Mouse (Mus musculus): ENCODE results near the gene Map2k5. TPM values are rescaled to one million over a fixed set of nuclear protein-coding genes. Genes with fewer than 3 reads are reported as not detected.

Gene Map2k5
- polyA plus RNA-seq, 1 experiment from 2014 or later, result 33.6 TPM

DNA sequence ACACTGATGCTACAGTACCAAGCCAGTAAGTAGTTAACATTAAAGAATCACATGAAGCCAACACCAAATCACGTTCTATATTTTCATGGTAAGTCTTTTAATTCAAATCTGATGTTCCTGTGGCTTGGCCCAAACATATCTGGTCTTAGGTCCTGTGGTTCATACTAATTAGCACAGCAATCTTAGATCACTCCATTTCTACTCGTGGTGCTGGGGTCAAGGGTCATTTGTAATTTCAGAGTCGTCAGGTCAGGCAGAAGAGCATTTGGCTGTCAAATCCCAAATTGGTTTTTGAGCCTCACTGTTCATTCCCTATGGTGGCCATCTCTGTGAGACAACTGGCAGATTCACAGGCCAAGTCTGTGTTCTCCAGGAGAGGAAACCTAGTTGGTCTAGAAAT is 174.2 kb downstream of the Map2k5 start:
- Histone ChIP-seq H3K4me1 (peaks cover 3% of the 10 kb centered on the region), H3K27me3 (no peaks in the 10 kb centered on the region), H3K4me2 (no peak overlapping the region), H3K27ac (no peak overlapping the region), H3K36me3 (peaks cover 18% of the 10 kb centered on the region), H3K9ac (no peak overlapping the region), H3K9me3 (replicated peaks) (no peaks in the 10 kb centered on the region), H3K4me3 (replicated peaks) (no peak overlapping the region)
- WGBS, result 73% methylated on average over 3 of the region's 3 CpGs
- ATAC-seq (replicated peaks; ENCODE audit: low FRiP score), result no peak

DNA sequence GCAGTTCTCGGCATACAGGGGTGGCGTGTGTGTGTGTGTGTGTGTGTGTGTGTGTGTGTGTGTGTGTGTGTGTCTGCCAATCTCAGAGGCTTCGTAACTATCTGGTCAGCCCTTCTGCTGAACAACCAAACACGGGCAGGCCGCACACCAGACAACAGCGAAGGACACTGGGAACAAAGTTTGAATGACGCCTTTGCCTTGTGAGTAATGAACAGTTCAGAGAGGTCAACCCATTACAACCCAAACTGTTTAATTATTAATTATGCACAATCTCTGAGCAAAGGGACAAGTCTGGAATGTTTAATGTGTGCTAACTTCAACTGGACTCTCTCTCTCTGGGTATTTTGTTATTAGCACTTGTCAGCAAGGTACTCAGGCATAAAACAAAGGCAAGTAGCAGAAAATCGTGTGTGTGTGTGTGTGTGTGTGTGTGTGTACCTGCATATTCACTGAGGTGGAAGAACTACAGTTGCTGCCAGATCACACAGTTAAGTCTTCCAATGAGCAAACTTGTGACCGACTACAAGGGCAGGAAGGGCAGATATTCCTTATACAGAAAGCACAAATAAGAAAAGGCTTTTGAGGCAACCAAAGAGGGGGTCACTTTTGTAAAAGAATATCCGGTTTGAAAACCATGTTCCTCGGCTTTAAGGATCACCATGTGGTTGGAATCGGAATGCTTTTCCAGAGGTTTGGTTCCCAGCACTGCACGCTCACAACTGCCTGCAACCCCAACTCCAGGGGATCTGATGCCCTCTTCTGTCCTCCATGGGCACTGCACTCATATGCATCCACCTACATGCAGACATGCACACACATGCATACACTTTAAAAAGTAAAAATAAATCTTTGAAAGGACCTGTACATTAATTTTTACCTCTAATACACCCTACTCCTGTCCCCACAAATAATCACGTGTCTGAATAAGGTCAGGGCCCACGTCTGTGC is 176.1 kb downstream of the Map2k5 start:
- peaks cover 18% of the 10 kb centered on the region for H3K36me3 ChIP-seq
- 79% methylated on average over 15 of the region's 15 CpGs for WGBS
- no peak overlapping the region for H3K9ac ChIP-seq
- ATAC-seq (replicated peaks; ENCODE audit: low FRiP score), result peak; percentile 43; the same call in 1 of the 2 replicates
- H3K27me3 ChIP-seq, result no peaks in the 10 kb centered on the region
- H3K27ac ChIP-seq, result 0 out of 2 replicates have a peak overlapping the region, but pooled peaks have one; percentile 23
- H3K4me2 ChIP-seq, result no peak overlapping the region
- no peak overlapping the region for H3K4me3 ChIP-seq (replicated peaks)
- no peaks in the 10 kb centered on the region for H3K9me3 ChIP-seq (replicated peaks)
- peaks cover 20% of the 10 kb centered on the region for H3K4me1 ChIP-seq

DNA sequence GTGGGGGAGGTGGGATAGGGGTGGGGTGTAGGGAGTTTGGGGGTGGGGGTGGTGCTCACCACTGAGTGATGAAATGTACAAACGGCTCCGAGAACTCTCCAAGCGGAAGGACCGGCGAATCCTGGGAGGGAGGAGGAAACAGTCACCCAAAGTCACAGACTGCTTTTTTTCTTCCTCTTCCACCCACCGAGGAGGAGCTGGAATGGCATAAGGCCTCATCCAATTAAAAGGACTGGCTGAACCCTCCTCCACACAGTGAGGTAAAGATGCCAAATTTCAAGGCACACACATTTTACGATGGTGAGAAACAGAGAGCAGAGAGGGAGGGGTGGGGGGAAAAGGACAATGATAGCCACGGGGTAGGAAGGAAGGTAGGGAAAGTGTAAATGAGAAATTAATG is 180.4 kb downstream of the Map2k5 start:
- 2% methylated on average over 8 of the region's 8 CpGs for WGBS

DNA sequence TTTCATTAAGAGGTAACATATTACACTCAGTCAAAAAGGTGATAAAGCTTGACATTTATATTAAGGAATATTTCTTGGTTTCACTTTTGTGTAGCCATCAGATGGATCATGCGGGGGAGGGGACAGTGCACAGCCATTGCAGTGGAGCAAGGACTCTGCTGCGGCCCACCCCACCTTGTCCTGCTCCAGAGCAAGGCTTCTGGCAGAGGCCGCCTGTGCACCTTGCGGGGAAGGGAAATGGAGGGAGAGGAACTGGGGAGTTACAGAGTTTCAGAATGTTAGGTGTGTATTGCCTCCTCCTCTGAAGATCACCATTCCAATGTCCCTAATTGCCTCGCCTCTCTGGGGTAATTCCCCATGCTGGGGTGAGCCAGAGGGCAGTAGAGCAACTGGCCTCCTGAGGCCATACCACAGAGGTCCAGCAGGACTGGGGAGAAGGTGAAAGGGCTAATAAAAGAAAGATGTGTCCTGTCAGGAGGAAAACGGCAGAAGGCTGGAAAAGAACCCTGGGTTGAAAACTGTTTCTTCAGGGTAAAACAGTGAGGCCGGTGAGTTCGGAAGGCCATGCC is 181.5 kb downstream of the Map2k5 start:
- H3K4me3 ChIP-seq (replicated peaks), result no peak overlapping the region
- H3K27me3 ChIP-seq, result no peaks in the 10 kb centered on the region
- peak overlapping the region; percentile 33 for H3K27ac ChIP-seq
- no peak overlapping the region for H3K9ac ChIP-seq
- no peaks in the 10 kb centered on the region for H3K9me3 ChIP-seq (replicated peaks)
- 0 out of 2 replicates have a peak, but pooled peaks cover 3% of the 10 kb centered on the region for H3K36me3 ChIP-seq
- no peak overlapping the region for H3K4me2 ChIP-seq
- peaks cover 35% of the 10 kb centered on the region for H3K4me1 ChIP-seq
- ATAC-seq (replicated peaks; ENCODE audit: low FRiP score), result 0 out of 2 replicates have a peak, but pooled peaks have one; percentile 33
- 38% methylated on average over 8 of the region's 8 CpGs for WGBS

More for the DNA sequence above, 180.4 kb downstream of the Map2k5 start:
- Histone ChIP-seq H3K9me3 (replicated peaks) (no peaks in the 10 kb centered on the region), H3K4me1 (peaks cover 35% of the 10 kb centered on the region), H3K4me3 (replicated peaks) (0 out of 2 replicates have a peak overlapping the region, but pooled peaks have one; percentile 17), H3K9ac (no peak overlapping the region), H3K27ac (peak overlapping the region; percentile 62), H3K36me3 (peaks cover 9% of the 10 kb centered on the region; the same call in 1 of the 2 replicates), H3K4me2 (peak overlapping the region; percentile 46), H3K27me3 (no peaks in the 10 kb centered on the region)
- ATAC-seq (replicated peaks; ENCODE audit: low FRiP score), result peak; percentile 69

DNA sequence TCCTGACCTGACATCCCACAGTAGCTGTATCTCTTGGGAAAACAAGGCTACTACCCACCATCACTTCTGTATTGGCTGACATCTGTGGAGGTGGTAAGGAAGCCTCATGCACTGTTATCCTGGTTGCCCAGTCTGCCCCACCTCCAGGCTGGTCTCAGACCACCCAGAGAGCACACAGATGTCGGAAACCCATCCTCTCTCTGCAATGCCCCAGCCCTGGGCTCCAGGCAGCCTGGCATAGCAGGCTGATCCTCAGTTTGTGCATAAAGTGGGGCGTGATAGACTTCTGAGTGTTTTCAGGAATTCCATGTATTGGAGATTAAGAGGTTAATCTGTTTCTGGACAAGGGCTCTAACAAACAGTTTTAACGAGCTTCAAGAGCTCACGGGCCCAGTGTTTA is 182.2 kb downstream of the Map2k5 start:
- no peak overlapping the region for H3K9ac ChIP-seq
- H3K4me1 ChIP-seq, result peaks cover 35% of the 10 kb centered on the region
- H3K27ac ChIP-seq, result no peak overlapping the region
- no peaks in the 10 kb centered on the region for H3K9me3 ChIP-seq (replicated peaks)
- peaks cover 8% of the 10 kb centered on the region; the same call in 1 of the 2 replicates for H3K36me3 ChIP-seq
- H3K4me3 ChIP-seq (replicated peaks), result no peak overlapping the region
- ATAC-seq (replicated peaks; ENCODE audit: low FRiP score), result no peak
- H3K4me2 ChIP-seq, result no peak overlapping the region
- 52% methylated on average over 4 of the region's 4 CpGs for WGBS
- H3K27me3 ChIP-seq, result no peaks in the 10 kb centered on the region

DNA sequence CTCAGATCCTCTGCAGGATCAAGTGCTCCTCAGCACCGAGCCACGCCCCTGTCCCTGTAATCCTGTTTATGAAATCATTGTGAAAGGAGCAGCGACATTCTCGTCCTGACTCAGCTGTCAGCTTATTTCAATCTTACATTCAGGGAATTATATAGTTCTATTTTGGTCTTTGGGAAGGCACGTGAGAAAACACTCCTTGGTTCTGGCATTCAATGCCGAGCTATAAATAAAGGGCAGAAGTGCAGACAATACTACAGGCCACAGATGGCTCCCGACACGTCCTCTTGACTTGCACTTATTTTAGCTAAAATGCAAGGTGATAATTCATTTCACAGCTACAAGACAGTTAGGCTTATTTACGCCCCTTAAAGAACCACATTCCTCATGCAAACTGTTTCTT is 182.9 kb downstream of the Map2k5 start:
- no peak overlapping the region for H3K27ac ChIP-seq
- no peak overlapping the region for H3K9ac ChIP-seq
- no peak for ATAC-seq (replicated peaks; ENCODE audit: low FRiP score)
- peaks cover 35% of the 10 kb centered on the region for H3K4me1 ChIP-seq
- no peak overlapping the region for H3K4me3 ChIP-seq (replicated peaks)
- no peaks in the 10 kb centered on the region for H3K27me3 ChIP-seq
- 51% methylated on average over 9 of the region's 9 CpGs for WGBS
- H3K36me3 ChIP-seq, result peaks cover 9% of the 10 kb centered on the region; the same call in 1 of the 2 replicates
- no peaks in the 10 kb centered on the region for H3K9me3 ChIP-seq (replicated peaks)
- no peak overlapping the region for H3K4me2 ChIP-seq

DNA sequence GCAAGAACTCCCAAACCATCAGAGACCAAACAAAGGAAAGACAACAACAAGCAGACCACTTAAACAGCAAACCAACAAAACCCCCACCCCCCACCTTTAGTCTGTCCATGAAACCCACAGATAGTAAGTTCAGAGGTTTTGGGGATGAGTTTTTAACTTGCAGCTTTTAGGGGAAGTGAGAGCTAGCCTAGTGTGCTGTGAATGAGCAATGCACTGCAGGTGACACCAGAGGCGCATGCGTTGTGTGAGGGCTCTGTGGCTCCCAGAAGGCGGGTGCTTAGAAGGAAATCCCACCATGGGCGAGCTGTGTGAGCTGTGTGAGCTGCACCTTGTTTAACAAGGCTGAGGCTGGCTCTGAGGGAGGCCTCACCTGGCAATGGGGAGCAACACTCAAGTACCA is 184.9 kb downstream of the Map2k5 start:
- H3K4me2 ChIP-seq, result no peak overlapping the region
- no peaks in the 10 kb centered on the region for H3K9me3 ChIP-seq (replicated peaks)
- H3K4me3 ChIP-seq (replicated peaks), result no peak overlapping the region
- H3K36me3 ChIP-seq, result peaks cover 9% of the 10 kb centered on the region; the same call in 1 of the 2 replicates
- no peak overlapping the region for H3K27ac ChIP-seq
- H3K27me3 ChIP-seq, result no peaks in the 10 kb centered on the region
- ATAC-seq (replicated peaks; ENCODE audit: low FRiP score), result no peak
- no peak overlapping the region for H3K9ac ChIP-seq
- H3K4me1 ChIP-seq, result peaks cover 31% of the 10 kb centered on the region
- WGBS, result 89% methylated on average over 4 of the region's 4 CpGs

DNA sequence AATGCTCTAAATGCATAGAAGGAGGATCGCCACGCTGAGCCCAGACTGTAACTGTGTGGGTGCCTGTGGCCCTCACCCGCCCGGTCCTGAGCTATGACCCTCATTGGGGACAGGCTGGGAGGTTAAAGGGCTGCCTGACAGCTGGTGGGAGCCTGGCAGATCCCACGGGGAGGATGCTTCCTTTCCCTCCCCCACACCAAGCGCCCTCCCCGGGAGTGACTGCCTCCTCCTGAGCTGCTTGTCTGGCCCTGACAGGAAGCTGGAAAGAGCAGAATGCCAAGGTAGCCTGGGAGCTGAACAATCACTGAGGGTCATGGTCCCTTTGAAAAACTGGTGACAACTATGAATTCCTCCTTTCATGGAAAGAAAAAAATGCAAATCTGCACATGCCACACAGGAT is 190.4 kb downstream of the Map2k5 start:
- H3K9ac ChIP-seq, result no peak overlapping the region
- no peak for ATAC-seq (replicated peaks; ENCODE audit: low FRiP score)
- H3K27me3 ChIP-seq, result no peaks in the 10 kb centered on the region
- no peak overlapping the region for H3K4me3 ChIP-seq (replicated peaks)
- peaks cover 9% of the 10 kb centered on the region; the same call in 1 of the 2 replicates for H3K36me3 ChIP-seq
- no peak overlapping the region for H3K27ac ChIP-seq
- H3K4me1 ChIP-seq, result peaks cover 15% of the 10 kb centered on the region
- H3K4me2 ChIP-seq, result no peak overlapping the region
- WGBS, result 25% methylated on average over 7 of the region's 7 CpGs
- H3K9me3 ChIP-seq (replicated peaks), result no peaks in the 10 kb centered on the region

DNA sequence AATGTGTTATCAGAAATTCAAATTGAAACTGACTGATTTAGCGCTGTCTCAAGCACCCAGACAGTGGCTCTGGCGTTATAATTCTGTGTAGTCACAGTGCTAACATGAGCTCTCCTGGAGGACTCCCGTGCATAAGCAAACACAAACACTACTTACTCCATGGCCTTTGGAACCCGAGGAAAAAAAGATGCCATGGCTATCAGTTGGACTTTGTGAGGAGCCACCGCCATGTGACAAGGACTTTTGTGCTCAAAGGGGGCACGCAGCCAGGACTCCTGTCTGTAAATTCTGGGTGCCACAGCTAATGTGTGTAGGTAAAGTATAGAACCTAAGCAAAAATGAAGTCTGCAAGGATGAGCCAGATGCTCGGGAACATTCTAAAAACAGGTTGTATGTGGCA is 192.5 kb downstream of the Map2k5 start:
- Histone ChIP-seq H3K27me3 (no peaks in the 10 kb centered on the region), H3K27ac (no peak overlapping the region), H3K4me3 (replicated peaks) (no peak overlapping the region), H3K9me3 (replicated peaks) (no peaks in the 10 kb centered on the region), H3K36me3 (peaks cover 9% of the 10 kb centered on the region), H3K9ac (no peak overlapping the region), H3K4me1 (peaks cover 15% of the 10 kb centered on the region), H3K4me2 (no peak overlapping the region)
- no peak for ATAC-seq (replicated peaks; ENCODE audit: low FRiP score)
- 78% methylated on average over 7 of the region's 7 CpGs for WGBS

DNA sequence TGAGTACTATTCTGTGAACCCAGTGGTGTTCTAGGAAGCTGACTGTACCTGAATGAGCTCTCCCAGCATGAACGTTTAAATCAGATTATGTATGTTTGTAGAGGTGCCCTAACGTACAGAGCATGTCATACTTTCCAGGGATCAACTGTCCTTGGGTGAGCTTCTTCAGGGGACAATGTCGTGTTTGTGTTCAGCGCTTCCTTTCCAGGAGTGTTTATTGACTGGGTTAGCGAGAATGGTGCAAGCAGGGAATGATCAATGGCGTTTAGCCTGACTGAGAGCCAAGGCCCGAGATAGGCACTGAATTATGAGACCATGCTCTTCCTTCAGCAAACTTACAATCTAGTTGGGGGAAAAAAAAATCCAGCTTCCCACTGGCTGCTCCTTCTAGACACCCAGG is 193.8 kb downstream of the Map2k5 start:
- H3K9me3 ChIP-seq (replicated peaks), result no peaks in the 10 kb centered on the region
- WGBS, result 74% methylated on average over 7 of the region's 7 CpGs

DNA sequence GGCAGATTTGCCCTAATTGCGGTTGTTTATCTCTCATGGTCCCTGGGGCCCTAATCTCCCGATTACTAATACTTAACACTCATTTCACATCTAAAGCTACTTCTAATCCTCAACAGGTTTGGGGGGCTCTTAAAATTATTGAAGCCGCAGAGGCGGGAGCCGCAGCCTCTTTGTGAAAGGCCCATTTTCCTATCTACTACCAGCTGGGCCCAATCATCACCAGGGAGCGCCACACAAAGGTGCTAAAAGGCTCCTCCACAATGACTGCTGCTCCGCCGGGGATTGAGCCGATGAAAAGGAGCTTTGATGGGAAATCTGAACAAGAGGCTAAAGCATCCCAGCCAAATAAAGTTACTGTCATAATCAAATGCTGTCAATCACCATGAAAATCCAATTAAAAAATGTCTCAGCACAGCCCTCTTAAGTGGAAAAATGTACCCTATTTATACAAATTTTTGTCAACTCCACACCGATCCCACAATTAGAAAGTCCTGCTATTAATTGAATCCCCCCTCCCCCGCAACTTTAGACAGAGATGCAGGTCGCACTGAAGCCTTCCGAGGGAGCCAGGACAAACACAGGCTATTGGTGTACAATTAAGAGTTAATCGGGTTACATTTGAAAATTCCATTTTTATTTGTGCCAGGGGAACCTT is 195.3 kb downstream of the Map2k5 start:
- Histone ChIP-seq H3K9ac (no peak overlapping the region), H3K4me3 (replicated peaks) (no peak overlapping the region), H3K4me1 (peaks cover 6% of the 10 kb centered on the region), H3K9me3 (replicated peaks) (no peaks in the 10 kb centered on the region), H3K4me2 (no peak overlapping the region), H3K27me3 (no peaks in the 10 kb centered on the region), H3K27ac (no peak overlapping the region), H3K36me3 (peaks cover 18% of the 10 kb centered on the region)
- no peak for ATAC-seq (replicated peaks; ENCODE audit: low FRiP score)
- WGBS, result 52% methylated on average over 14 of the region's 14 CpGs

More for the DNA sequence above, 193.8 kb downstream of the Map2k5 start:
- peaks cover 18% of the 10 kb centered on the region for H3K36me3 ChIP-seq
- no peak overlapping the region for H3K9ac ChIP-seq
- no peak overlapping the region for H3K27ac ChIP-seq
- H3K4me1 ChIP-seq, result peaks cover 15% of the 10 kb centered on the region
- ATAC-seq (replicated peaks; ENCODE audit: low FRiP score), result no peak
- H3K27me3 ChIP-seq, result no peaks in the 10 kb centered on the region
- no peak overlapping the region for H3K4me3 ChIP-seq (replicated peaks)
- no peak overlapping the region for H3K4me2 ChIP-seq

All from kidney, embryonic 15.5 days (tissue).